Mouse (Mus musculus) heart, postnatal 36 days (tissue): ENCODE measurements around the gene S100a6. TPM values are rescaled to one million over a fixed set of nuclear protein-coding genes. Genes with fewer than 3 reads are reported as not detected.

Experiments used
- DNase-seq, 2 experiments: peaks; one replicate each; pipeline ENCODE4 v3.0.0; 2021 to 2022
- intact Hi-C: fragments of 180-260 bp; cut with DNase I; formaldehyde crosslinking; loops from one replicate; pipeline ENCODE4 v1.15.1; 2025
- total RNA-seq, 2 experiments: library from RNA; stranded (reverse); gene quantifications; 2 replicates each; pipeline ENCODE4 v1.2.3; 2021

Gene S100a6
- total RNA-seq, 2 experiments from 2014 or later: 71.6 to 89.7 TPM

DNA sequence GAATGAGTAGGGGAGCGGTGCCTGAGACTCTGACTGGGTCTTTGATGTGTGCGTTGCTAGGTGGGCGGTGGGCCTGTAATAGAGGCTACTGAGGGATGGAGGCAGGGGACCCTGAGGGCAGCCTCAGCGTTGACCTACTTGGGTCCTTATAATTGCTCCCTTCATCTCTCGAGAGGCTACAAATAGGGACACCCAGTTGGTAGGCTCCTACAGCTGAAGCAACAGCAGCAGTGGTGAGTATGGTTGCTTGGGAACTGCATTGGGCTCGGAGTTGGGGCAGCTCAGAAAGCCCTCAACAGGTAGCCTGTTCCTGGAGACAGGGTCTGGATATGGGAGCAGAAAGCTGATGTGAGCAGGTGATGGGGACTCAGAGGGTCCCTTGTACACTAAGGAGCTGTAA, 12.6 kb upstream of the S100a6 start:
- intact Hi-C loops: no loop called here
- DNase-seq: no peak

DNA sequence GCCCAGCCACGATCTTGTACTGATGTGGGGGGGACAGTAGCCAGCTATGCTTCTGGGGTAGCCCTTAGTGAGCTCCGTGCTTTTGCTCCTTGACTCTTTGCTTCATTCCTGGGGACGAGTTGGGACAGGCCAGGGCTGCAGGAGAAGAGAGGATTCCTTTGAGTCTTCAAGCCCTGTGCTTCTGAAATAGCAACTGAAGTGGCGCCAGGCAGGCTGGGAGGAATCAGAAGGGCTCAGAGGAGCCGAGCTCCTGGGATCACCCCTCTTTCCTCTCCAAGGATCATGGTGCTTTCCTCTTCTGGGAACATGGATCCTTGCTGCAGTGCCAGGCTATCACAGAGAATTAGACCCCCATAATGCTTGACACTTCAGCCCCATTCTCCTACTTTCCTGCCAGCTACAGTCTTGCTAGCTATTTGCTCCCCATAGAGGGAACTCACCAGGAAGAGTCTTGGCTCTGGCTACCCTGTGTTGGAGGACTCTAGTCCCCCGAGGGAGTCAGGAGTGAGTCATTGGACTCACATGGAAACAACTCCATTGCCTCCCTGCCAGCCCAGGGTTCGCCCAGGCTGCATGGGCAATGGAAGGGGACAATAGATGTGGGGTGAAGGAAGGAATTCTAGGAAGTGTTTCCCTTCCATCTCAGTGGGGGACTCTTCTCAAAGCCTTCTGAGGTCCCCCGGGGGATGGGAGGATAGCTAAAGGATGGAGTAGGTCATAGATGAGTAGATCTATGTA, 12.1 kb upstream of the S100a6 start:
- intact Hi-C loops: no loop called here
- peak; percentile 45 to 63 for DNase-seq

DNA sequence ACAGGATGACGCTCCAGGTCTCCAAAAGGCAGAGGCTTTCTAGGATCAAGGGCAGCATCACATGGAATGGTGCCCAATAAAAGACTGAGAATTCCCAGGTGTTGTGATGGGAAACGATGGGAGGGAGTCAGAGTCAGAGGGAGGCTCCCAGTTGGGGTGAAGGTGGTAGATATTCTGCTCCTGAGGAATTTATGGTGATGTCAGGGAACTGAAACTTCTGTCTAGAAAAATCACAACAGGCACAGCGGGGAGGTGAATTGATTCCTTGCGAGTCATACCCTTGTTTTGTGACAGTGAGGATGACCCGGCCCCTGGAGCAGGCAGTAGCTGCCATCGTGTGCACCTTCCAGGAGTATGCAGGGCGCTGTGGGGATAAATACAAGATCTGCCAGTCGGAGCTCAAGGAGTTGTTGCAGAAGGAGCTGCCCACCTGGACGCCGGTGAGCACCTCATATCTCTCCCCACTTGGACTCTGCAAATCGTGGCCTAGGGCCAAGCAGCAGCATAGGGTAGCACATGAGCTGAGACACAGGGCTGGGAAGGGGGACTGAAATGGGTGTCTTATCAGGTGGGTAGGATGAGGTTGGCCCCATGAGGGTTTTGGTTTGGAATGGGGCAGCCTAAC, 11.1 kb upstream of the S100a6 start, which contains the start of gene Gm42674:
Gene Gm42674 (plus strand): TSS at position 419 of the 625 bp plus-strand sequence.
- no peak for DNase-seq
- intact Hi-C loops: no loop called here

DNA sequence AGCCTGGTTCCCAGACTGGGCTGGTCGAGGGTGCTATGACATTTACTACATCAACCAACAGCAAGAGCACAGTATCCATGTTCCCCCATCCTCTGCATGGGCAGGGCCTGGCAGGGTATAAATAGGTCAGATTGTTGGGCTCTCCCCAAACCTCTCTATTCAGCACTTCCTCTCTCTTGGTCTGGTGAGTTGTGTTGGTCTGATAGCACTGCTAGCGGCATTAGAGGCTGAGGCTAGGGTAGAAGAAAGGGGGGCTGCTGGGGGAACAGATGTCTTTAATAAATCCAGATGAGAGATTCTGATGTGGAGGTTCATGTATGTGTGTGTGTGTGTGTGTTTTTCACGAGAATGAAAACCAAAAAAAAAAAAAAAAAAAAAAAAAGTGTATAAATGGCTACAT, 9.1 kb upstream of the S100a6 start, which contains the start of gene S100a4:
Gene S100a4 (plus strand): TSS at position 149 of the 400 bp plus-strand sequence.
- intact Hi-C loops: no loop called here
- DNase-seq: no peak

DNA sequence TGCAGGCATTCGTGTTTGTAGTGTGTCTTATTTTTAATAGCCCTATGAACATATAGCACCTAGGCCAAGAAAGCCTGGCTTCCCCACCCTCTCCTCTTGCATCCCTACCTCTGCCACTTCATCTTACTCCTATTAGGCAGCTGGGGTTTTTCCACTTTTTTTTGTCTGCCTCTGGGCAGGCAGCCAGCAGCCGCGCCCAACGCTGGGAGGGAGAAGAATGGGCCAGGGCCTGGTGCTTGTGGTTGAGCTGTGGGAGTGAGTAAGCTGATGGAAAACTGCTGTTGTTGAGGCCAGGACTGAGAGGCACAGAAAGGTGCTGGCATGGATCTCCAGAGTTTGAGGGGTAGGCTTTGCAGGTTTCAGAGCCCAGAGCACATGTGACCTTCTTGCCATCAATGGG, 8.3 kb upstream of the S100a6 start:
- DNase-seq: peak; percentile 83
- intact Hi-C loops: no loop called here

DNA sequence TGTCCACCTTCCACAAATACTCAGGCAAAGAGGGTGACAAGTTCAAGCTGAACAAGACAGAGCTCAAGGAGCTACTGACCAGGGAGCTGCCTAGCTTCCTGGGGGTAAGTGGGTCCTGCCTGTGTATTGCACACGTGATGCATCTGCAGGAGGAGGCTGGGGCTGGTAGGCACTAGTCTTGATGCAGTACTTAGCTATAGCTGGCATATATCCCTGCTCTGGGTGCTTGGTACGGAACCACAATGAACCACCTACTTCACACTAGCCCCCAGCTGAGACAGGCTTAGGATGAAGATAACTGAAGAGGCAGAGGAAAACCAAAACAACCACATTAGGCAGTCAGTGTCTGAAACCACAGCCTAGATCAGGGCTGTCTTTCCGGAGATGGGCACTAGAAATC, 7.6 kb upstream of the S100a6 start:
- DNase-seq: no peak
- intact Hi-C loops: no loop called here

DNA sequence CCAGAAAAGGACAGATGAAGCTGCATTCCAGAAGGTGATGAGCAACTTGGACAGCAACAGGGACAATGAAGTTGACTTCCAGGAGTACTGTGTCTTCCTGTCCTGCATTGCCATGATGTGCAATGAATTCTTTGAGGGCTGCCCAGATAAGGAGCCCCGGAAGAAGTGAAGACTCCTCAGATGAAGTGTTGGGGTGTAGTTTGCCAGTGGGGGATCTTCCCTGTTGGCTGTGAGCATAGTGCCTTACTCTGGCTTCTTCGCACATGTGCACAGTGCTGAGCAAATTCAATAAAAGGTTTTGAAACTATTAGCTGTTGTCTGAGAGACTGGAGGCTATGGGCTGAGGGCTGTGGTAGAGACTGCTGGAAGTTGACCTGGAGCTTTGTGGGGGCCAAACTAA, 6.9 kb upstream of the S100a6 start:
- no peak for DNase-seq
- intact Hi-C loops: no loop called here

DNA sequence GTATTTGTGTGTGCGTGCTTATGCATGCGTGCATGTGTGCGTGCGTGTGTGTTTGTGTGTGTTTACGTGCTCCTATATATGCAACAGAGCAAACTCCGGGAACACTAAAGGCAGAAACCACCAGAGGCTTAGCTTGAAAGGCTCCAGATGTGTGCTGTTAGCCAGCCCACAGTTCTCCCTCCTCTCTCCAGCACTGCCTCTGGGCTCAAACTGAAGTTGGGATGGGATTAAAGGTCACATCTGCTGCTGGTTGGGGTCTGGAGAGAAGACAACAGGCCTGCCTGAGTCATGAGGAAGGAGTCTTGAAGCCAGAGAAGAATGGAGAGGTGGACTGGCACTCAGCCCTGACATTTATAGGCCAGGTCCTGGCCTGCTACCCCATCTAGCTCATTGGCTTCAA, 6.5 kb upstream of the S100a6 start:
- DNase-seq: peak in 1 of 2 experiments; percentile 38
- intact Hi-C loops: no loop called here

DNA sequence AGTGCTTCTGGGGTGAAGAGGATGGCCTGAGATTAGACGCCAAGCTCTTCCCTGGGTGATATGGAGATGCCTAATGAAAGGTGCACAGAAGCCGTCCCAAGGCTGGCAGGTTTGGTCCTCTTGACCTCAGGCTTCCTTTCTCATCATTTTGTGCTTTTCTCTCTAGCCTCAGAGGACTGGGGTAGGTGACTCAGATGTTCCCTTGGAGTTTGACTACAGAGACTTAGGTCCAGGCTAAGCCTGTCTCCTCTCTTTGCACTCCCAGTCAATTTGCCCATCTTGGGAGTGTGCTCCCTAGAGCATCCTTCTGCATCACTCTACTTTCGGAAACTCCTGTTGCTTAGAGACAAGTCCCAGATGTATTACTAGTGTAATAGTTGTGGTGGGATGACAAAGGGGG, 5.3 kb upstream of the S100a6 start:
- intact Hi-C loops: no loop called here
- no peak for DNase-seq

DNA sequence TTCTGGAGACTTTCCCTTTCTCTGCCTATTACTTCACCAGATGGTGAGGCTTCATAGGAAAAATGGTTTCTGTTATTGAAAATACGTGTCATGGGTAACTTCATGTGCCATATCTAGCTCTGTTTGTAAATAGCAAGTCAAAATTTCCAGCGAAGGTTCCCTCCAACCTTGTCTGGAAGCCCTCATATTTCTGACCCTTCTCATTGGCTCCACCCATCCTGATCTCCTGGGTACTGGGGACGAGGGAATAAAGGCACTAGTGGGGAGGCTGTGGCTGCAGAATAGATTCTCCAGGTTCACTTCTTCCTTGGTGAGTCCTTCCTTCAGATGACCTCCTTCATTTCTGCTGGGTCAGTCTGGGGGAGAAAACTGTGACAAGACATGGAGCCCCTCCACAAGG, 4.5 kb upstream of the S100a6 start, which contains the start of gene S100a5:
Gene S100a5 (plus strand): TSS at position 301 of the 400 bp plus-strand sequence.
- intact Hi-C loops: no loop called here
- DNase-seq: no peak

DNA sequence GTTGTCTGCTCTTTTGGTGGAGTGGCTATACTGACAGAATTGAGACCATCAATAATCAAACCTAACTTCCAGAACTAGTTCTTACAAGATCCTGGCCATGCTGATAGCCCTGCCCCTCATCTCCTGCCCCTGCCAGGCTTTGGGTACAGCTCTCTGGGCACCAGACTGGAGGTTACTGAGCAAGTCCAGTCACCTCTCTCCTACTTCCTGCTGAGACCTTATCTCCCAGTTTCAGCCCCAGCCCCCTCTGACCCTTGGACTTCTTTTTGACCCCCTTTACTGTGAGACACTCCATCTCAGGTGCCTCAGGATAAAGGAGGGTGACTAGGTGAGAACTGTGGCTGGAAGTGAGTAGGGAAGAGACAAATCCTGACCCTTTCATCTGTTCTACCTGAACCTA, 3.6 kb upstream of the S100a6 start:
- DNase-seq: no peak
- intact Hi-C loops: no loop called here

DNA sequence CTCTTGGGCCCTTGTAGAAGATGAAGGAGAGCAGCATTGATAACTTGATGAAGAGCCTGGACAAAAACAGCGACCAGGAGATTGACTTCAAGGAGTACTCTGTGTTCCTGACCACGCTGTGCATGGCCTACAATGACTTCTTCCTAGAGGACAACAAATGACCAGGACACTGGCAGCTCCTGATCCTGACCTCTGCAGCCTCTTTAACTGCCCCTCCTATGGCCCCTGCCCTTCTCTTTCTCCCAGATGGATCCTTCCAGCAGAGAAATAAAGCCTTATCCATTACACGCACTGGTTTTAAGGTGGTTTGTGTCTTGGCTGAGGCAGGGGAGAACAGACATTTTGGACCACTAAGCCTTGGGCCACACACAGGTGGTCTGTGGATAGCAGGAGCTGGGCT, 1.2 kb upstream of the S100a6 start:
- intact Hi-C loops: loop anchor here (10.0 kb wide), 1 partner anchor 197 kb away; no protein-coding TSS in a partner anchor
- no peak for DNase-seq

DNA sequence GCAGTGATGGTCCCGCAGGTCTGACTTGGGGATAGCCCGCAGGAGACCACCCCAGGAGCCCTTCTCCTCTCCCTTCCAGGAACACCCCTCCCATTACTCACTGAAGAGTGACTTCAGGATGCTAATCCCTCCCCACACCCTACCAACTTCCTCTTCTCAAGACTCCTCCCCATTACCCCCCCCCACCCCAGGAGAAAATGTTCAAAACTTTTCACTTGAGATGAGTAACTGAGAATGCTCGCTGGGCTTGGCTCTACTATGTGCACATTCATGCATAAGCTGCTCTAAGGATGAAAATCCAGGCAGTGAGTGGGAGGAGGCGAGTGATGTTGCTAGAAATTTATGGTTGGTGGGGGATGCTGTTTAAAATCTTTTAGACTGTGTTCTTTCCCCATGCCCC, 621 bp upstream of the S100a6 start:
- intact Hi-C loops: loop anchor here (10.0 kb wide), 1 partner anchor 197 kb away; no protein-coding TSS in a partner anchor
- no peak for DNase-seq

DNA sequence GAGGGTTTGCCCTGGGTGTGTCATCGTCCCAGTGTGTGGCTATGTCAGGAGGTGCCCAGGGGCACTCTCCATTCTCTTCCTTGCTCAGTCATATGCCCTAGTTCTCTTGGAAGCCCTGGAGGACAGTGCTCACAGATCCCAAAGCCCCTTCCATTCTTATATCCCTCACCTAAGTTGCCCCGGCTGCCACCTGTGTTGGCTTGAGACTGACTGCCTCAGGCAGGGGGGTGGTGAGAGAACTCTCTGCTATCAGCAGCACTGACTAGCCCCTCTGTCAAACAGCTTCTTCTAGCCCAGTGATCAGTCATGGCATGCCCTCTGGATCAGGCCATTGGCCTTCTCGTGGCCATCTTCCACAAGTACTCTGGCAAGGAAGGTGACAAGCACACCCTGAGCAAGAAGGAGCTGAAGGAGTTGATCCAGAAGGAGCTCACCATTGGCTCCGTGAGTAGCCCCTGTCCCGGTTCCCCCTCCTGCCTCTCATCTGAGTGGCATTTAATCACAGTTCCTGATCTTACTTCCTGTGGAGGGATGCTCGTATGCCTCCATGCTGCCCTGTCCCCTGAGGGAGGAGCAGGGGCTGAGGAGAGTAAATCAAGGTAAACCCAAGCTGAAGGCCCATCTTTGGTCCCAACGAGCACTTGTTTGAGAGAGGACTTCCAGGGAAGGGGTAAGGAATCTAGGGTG, 922 bp downstream of the S100a6 start:
- intact Hi-C loops: loop anchor here (10.0 kb wide), 1 partner anchor 199 kb away; no protein-coding TSS in a partner anchor
- no peak for DNase-seq

DNA sequence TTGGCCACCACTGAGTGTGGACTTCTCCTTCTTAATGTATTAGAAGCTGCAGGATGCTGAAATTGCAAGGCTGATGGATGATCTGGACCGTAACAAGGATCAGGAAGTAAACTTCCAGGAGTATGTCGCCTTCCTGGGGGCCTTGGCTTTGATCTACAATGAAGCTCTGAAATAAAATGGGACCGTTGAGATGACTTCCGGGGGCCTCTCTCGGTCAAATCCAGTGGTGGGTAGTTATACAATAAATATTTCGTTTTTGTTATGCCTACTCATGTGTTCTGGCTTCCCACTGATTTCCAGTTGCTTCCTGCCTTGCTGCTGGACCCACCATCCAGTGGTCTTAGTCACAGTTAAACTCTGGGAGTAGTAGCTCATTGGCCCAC, 1.5 kb downstream of the S100a6 start:
- DNase-seq: no peak
- intact Hi-C loops: loop anchor here (10.0 kb wide), 1 partner anchor 199 kb away; no protein-coding TSS in a partner anchor

DNA sequence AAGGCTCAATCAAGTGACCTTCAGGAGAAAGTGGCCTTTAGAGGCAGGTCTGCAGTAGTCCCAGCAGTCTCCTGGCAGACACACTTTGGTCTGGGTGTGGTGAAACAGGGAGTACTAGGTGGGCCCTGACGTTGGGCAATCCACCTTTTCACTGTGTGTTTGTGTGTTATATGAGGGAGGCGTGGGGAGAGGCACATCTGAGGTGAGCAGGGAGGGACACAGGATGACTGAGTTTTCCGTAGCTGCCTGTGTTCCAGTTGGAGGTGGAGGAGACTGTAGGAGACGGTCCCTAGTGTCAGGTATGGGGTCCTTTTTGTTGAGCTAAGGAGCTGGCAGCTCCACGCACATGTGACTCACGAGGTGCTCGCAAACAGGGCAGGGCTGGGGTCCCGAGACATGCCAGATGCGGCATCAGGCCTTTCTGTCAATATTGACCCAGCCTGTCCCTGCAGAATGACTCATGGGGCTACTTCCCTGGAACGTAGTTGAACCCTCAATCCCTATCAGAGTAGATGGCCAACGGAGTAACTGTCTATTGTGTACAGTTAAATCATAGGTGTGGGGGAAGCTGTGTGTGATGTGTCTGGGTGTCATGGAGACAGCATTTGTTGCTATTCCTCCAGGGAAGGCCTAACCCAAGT, 2.0 kb downstream of the S100a6 start:
- DNase-seq: no peak

DNA sequence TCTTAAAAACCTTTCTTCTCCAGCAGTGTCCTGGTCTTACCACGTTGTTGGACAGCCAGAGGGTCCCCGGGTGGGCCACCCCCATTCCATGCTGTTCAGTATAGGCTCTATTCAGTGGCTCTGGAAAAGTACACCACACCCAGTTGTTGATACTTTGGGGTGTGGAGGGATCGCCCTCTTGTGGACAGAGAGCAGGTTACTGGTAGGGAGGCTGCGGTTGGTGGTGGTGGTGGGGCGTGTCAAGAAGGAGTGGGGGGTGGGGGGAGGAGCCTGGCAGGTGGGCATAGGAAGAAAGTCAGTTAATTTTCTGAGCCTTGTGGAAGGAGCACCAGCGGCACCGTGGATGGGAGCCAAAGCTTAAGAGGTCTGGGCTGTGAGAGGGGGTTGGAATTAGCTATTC, 2.7 kb downstream of the S100a6 start:
- peak; percentile 73 to 79 for DNase-seq
- intact Hi-C loops: loop anchor here (1.0 to 10.0 kb wide), 4 partner anchors 30 to 201 kb away; partner anchors contain the start of gene Snapin

More for the DNA sequence above, 2.0 kb downstream of the S100a6 start:
- intact Hi-C loops: loop anchor here (1.0 to 10.0 kb wide), 4 partner anchors 29 to 200 kb away; partner anchors contain the start of gene Snapin

DNA sequence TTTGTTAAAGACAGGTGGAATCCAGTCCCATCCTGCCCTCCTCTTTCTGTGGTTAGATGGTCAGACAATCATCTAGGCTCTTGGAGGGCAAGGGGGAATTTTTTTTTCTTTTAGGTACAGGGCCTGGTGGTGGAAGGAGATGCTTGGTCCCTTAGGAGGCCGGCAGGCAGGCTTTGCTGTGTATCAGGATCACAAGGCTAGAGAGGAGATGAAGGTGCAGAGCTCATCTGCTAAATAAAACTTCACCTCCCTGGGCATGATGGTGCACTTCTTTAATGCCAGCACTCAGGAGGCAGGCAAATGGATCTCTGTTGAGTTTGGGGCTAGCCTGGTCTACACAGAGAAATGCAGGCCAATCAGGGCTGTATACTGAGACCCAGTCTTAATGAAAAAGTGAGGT, 3.2 kb downstream of the S100a6 start:
- intact Hi-C loops: loop anchor here (1.0 to 10.0 kb wide), 4 partner anchors 31 to 201 kb away; partner anchors contain the start of gene Snapin
- no peak for DNase-seq

DNA sequence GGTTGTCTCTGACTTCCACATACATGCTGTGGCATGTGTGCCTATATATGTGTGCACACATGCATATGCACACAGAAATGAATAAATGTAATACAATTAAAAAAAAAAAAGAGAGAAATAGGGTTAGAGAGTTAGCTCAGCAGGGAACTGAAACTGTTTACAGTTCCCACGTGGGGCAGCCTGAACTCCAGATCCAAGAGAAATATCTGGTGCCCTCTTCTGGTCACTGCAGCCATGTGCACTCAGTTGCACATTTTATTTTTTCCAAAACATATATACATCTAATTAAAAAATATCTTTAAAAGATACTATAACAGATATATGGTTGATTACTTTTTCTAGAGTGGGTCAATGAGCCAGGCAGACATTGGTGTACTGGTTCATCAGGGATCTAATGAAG, 4.9 kb downstream of the S100a6 start:
- intact Hi-C loops: loop anchor here (10.0 kb wide), 1 partner anchor 203 kb away; no protein-coding TSS in a partner anchor
- DNase-seq: no peak

DNA sequence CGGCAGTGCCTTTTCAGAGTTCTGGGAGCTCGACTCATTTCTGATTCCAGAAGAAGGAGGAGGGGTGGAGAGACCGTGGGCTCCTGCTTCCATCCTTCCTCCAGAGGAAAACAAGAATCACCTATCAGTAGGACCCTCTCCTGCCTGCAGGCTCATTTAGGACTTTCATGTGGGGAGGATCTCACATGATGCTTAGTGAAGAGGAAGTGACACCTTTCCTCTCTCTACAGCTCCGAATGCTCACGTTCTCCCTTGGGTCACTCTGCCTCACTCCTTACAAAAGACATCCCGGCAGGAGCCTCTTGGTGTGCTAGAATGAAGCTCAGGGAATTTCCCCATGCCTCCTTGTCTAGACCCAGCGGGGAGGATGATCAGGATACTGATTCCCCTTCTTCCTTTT, 8.9 kb downstream of the S100a6 start:
- intact Hi-C loops: no loop called here
- DNase-seq: no peak
